Mouse (Mus musculus): ENCODE data around the gene Tmem132c. TPM values are rescaled to one million over a fixed set of nuclear protein-coding genes. Genes with fewer than 3 reads are reported as not detected.

Gene Tmem132c
- polyA plus RNA-seq, 1 experiment from 2014 or later, result 0.93 TPM

- H3K4me1 ChIP-seq (ENCODE audit: control insufficient read depth, insufficient read depth, low read length), result no peaks in the 10 kb centered on the region
- H3K9me3 ChIP-seq (replicated peaks; ENCODE audit: control insufficient read depth, low read length), result no peaks in the 10 kb centered on the region
- H3K36me3 ChIP-seq (ENCODE audit: control insufficient read depth, insufficient read depth), result no peaks in the 10 kb centered on the region
- no peak overlapping the region for H3K9ac ChIP-seq (ENCODE audit: low read length)
- no peak overlapping the region for H3K27ac ChIP-seq (ENCODE audit: low read length)
- no peak for ATAC-seq (replicated peaks; ENCODE audit: extremely low read depth, insufficient read depth, low FRiP score)
- no peak overlapping the region for H3K4me2 ChIP-seq (ENCODE audit: low read depth, low read length)
- H3K4me3 ChIP-seq (ENCODE audit: low read length), result no peak overlapping the region
- WGBS, result 55% methylated on average over 2 of the region's 2 CpGs
- H3K27me3 ChIP-seq (ENCODE audit: control insufficient read depth, insufficient read depth, low read length), result no peaks in the 10 kb centered on the region
Measured at GRCm38 (mm10) chr5:127311005-127311331, 69.4 kb downstream of the Tmem132c start.

- Histone ChIP-seq H3K27me3 (ENCODE audit: control insufficient read depth, insufficient read depth, low read length) (no peaks in the 10 kb centered on the region), H3K4me1 (ENCODE audit: control insufficient read depth, insufficient read depth, low read length) (no peaks in the 10 kb centered on the region), H3K9me3 (replicated peaks; ENCODE audit: control insufficient read depth, low read length) (no peaks in the 10 kb centered on the region), H3K27ac (ENCODE audit: low read length) (no peak overlapping the region), H3K9ac (ENCODE audit: low read length) (no peak overlapping the region), H3K4me3 (ENCODE audit: low read length) (no peak overlapping the region), H3K4me2 (ENCODE audit: low read depth, low read length) (no peak overlapping the region), H3K36me3 (ENCODE audit: control insufficient read depth, insufficient read depth) (no peaks in the 10 kb centered on the region)
- WGBS, result 74% methylated on average over 2 of the region's 2 CpGs
- ATAC-seq (replicated peaks; ENCODE audit: extremely low read depth, insufficient read depth, low FRiP score), result no peak
Measured at GRCm38 (mm10) chr5:127313634-127314033, 72.0 kb downstream of the Tmem132c start.

GRCm38 (mm10) chr5:127319096-127319779 is 77.6 kb downstream of the Tmem132c start:
- peaks cover 6% of the 10 kb centered on the region for H3K4me1 ChIP-seq (ENCODE audit: control insufficient read depth, insufficient read depth, low read length)
- no peak for ATAC-seq (replicated peaks; ENCODE audit: extremely low read depth, insufficient read depth, low FRiP score)
- H3K9me3 ChIP-seq (replicated peaks; ENCODE audit: control insufficient read depth, low read length), result no peaks in the 10 kb centered on the region
- H3K36me3 ChIP-seq (ENCODE audit: control insufficient read depth, insufficient read depth), result no peaks in the 10 kb centered on the region
- H3K27me3 ChIP-seq (ENCODE audit: control insufficient read depth, insufficient read depth, low read length), result no peaks in the 10 kb centered on the region
- 35% methylated on average over 12 of the region's 12 CpGs for WGBS
- H3K4me3 ChIP-seq (ENCODE audit: low read length), result no peak overlapping the region
- H3K27ac ChIP-seq (ENCODE audit: low read length), result no peak overlapping the region
- no peak overlapping the region for H3K4me2 ChIP-seq (ENCODE audit: low read depth, low read length)
- no peak overlapping the region for H3K9ac ChIP-seq (ENCODE audit: low read length)

- no peaks in the 10 kb centered on the region for H3K27me3 ChIP-seq (ENCODE audit: control insufficient read depth, insufficient read depth, low read length)
- H3K9ac ChIP-seq (ENCODE audit: low read length), result no peak overlapping the region
- peaks cover 6% of the 10 kb centered on the region for H3K4me1 ChIP-seq (ENCODE audit: control insufficient read depth, insufficient read depth, low read length)
- no peak overlapping the region for H3K4me2 ChIP-seq (ENCODE audit: low read depth, low read length)
- 49% methylated on average over 2 of the region's 2 CpGs for WGBS
- H3K36me3 ChIP-seq (ENCODE audit: control insufficient read depth, insufficient read depth), result no peaks in the 10 kb centered on the region
- ATAC-seq (replicated peaks; ENCODE audit: extremely low read depth, insufficient read depth, low FRiP score), result no peak
- H3K27ac ChIP-seq (ENCODE audit: low read length), result no peak overlapping the region
- H3K9me3 ChIP-seq (replicated peaks; ENCODE audit: control insufficient read depth, low read length), result no peaks in the 10 kb centered on the region
- no peak overlapping the region for H3K4me3 ChIP-seq (ENCODE audit: low read length)
Measured at GRCm38 (mm10) chr5:127324645-127325044, 83.0 kb downstream of the Tmem132c start.

GRCm38 (mm10) chr5:127336048-127336907 is 94.7 kb downstream of the Tmem132c start:
- Histone ChIP-seq H3K4me3 (ENCODE audit: low read length) (no peak overlapping the region), H3K36me3 (ENCODE audit: control insufficient read depth, insufficient read depth) (no peaks in the 10 kb centered on the region), H3K4me2 (ENCODE audit: low read depth, low read length) (peak overlapping the region; percentile 25; the same call in 1 of the 2 replicates), H3K9me3 (replicated peaks; ENCODE audit: control insufficient read depth, low read length) (no peaks in the 10 kb centered on the region), H3K4me1 (ENCODE audit: control insufficient read depth, insufficient read depth, low read length) (0 out of 2 replicates have a peak, but pooled peaks cover 2% of the 10 kb centered on the region), H3K9ac (ENCODE audit: low read length) (no peak overlapping the region), H3K27ac (ENCODE audit: low read length) (no peak overlapping the region), H3K27me3 (ENCODE audit: control insufficient read depth, insufficient read depth, low read length) (no peaks in the 10 kb centered on the region)
- WGBS, result 18% methylated on average over 15 of the region's 15 CpGs
- ATAC-seq (replicated peaks; ENCODE audit: extremely low read depth, insufficient read depth, low FRiP score), result no peak

- H3K9me3 ChIP-seq (replicated peaks; ENCODE audit: control insufficient read depth, low read length), result no peaks in the 10 kb centered on the region
- no peak overlapping the region for H3K9ac ChIP-seq (ENCODE audit: low read length)
- H3K4me1 ChIP-seq (ENCODE audit: control insufficient read depth, insufficient read depth, low read length), result 0 out of 2 replicates have a peak, but pooled peaks cover 2% of the 10 kb centered on the region
- no peaks in the 10 kb centered on the region for H3K27me3 ChIP-seq (ENCODE audit: control insufficient read depth, insufficient read depth, low read length)
- ATAC-seq (replicated peaks; ENCODE audit: extremely low read depth, insufficient read depth, low FRiP score), result no peak
- WGBS, result 50% methylated on average over 5 of the region's 5 CpGs
- H3K4me3 ChIP-seq (ENCODE audit: low read length), result no peak overlapping the region
- no peak overlapping the region for H3K27ac ChIP-seq (ENCODE audit: low read length)
- H3K4me2 ChIP-seq (ENCODE audit: low read depth, low read length), result no peak overlapping the region
- H3K36me3 ChIP-seq (ENCODE audit: control insufficient read depth, insufficient read depth), result no peaks in the 10 kb centered on the region
Measured at GRCm38 (mm10) chr5:127336908-127337265, 95.3 kb downstream of the Tmem132c start.

GRCm38 (mm10) chr5:127339016-127339435 is 97.4 kb downstream of the Tmem132c start:
- no peaks in the 10 kb centered on the region for H3K36me3 ChIP-seq (ENCODE audit: control insufficient read depth, insufficient read depth)
- no peak for ATAC-seq (replicated peaks; ENCODE audit: extremely low read depth, insufficient read depth, low FRiP score)

GRCm38 (mm10) chr5:127341158-127341557 is 99.5 kb downstream of the Tmem132c start:
- no peak overlapping the region for H3K9ac ChIP-seq (ENCODE audit: low read length)
- 19% methylated on average over 3 of the region's 3 CpGs for WGBS
- no peaks in the 10 kb centered on the region for H3K9me3 ChIP-seq (replicated peaks; ENCODE audit: control insufficient read depth, low read length)
- no peaks in the 10 kb centered on the region for H3K36me3 ChIP-seq (ENCODE audit: control insufficient read depth, insufficient read depth)
- H3K27ac ChIP-seq (ENCODE audit: low read length), result no peak overlapping the region
- no peaks in the 10 kb centered on the region for H3K27me3 ChIP-seq (ENCODE audit: control insufficient read depth, insufficient read depth, low read length)
- H3K4me2 ChIP-seq (ENCODE audit: low read depth, low read length), result no peak overlapping the region
- H3K4me3 ChIP-seq (ENCODE audit: low read length), result no peak overlapping the region
- no peak for ATAC-seq (replicated peaks; ENCODE audit: extremely low read depth, insufficient read depth, low FRiP score)
- H3K4me1 ChIP-seq (ENCODE audit: control insufficient read depth, insufficient read depth, low read length), result 0 out of 2 replicates have a peak, but pooled peaks cover 2% of the 10 kb centered on the region

More at GRCm38 (mm10) chr5:127339016-127339435, 97.4 kb downstream of the Tmem132c start:
- Histone ChIP-seq H3K9ac (ENCODE audit: low read length) (no peak overlapping the region), H3K27me3 (ENCODE audit: control insufficient read depth, insufficient read depth, low read length) (no peaks in the 10 kb centered on the region), H3K4me1 (ENCODE audit: control insufficient read depth, insufficient read depth, low read length) (0 out of 2 replicates have a peak, but pooled peaks cover 2% of the 10 kb centered on the region), H3K27ac (ENCODE audit: low read length) (no peak overlapping the region), H3K4me2 (ENCODE audit: low read depth, low read length) (no peak overlapping the region), H3K4me3 (ENCODE audit: low read length) (no peak overlapping the region), H3K9me3 (replicated peaks; ENCODE audit: control insufficient read depth, low read length) (no peaks in the 10 kb centered on the region)
- 15% methylated on average over 5 of the region's 5 CpGs for WGBS

GRCm38 (mm10) chr5:127344721-127345120 is 103.1 kb downstream of the Tmem132c start:
- Histone ChIP-seq H3K4me2 (ENCODE audit: low read depth, low read length) (no peak overlapping the region), H3K27ac (ENCODE audit: low read length) (no peak overlapping the region), H3K27me3 (ENCODE audit: control insufficient read depth, insufficient read depth, low read length) (no peaks in the 10 kb centered on the region), H3K36me3 (ENCODE audit: control insufficient read depth, insufficient read depth) (no peaks in the 10 kb centered on the region), H3K9me3 (replicated peaks; ENCODE audit: control insufficient read depth, low read length) (no peaks in the 10 kb centered on the region), H3K4me3 (ENCODE audit: low read length) (no peak overlapping the region), H3K9ac (ENCODE audit: low read length) (no peak overlapping the region), H3K4me1 (ENCODE audit: control insufficient read depth, insufficient read depth, low read length) (no peaks in the 10 kb centered on the region)
- 47% methylated on average over 2 of the region's 2 CpGs for WGBS
- ATAC-seq (replicated peaks; ENCODE audit: extremely low read depth, insufficient read depth, low FRiP score), result no peak

All from heart, embryonic 16.5 days (tissue).